Mouse (Mus musculus): ENCODE results near the gene Nop53. TPM values are rescaled to one million over a fixed set of nuclear protein-coding genes. Genes with fewer than 3 reads are reported as not detected.

Nop53 gene
- 139 and 147 TPM in 2 replicates for polyA plus RNA-seq (2015; fragmentation: Nextera tagmentation; extraction: Ambion mirVana)

DNA sequence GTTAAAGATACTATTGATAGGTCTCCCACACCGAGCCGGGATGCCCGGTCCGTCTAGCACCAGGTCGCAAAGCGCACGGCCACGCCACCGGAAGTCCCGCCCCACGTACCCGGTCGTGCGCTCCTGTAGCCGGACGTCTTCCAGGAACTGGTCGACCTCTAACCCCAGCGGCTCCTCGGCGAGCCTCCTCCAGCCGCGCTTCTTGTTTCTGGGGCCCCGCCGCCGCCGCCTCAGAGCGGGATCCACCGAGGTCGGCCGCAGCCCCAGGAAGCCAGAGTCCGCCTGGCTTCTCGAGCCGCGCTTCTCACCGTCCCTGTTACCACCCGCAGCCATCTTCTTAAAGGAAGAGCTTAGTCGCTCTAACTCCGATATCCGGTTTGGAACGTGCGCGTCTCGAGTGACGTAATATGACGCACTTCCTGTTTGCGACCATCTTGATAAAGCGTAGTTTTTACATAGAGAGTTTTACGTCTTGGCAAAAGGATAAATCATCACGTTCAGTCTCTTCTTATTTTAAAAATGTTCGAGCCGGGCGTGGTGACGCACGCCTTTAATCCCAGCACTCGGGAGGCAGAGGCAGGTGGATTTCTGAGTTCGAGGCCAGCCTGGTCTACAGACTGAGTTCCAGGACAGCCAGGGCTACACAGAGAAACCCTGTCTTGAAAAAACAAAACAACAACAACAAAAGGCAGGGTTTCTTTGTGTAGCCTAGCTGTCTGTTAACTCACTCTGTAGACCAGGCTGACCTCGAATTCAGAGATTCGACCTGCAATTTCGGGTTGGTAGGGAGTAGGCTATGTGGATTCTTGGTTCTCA, at the start of gene Nop53:
TSS of gene Nop53 (minus strand) at position 354 of the 816 bp plus-strand sequence.
- TF ChIP-seq CTCF (IDR thresholded peaks at IDR 0.05; ENCODE audit: low read depth) (no peak), EP300 (optimal IDR thresholded peaks at IDR 0.05) (no peak)
- WGBS: 2% methylated on average over 59 of the region's 59 CpGs
- Histone ChIP-seq H3K4me2 (replicated peaks; ENCODE audit: low read depth) (peak within 1 kb of the TSS; percentile 64), H3K27me3 (ENCODE audit: control insufficient read depth, insufficient read depth, low read length) (no peaks in the 10 kb centered on the region), H3K36me3 (ENCODE audit: control insufficient read depth, insufficient read depth, low read length) (peaks cover 19% of the 10 kb centered on the region), H3K4me1 (replicated peaks; ENCODE audit: control insufficient read depth, insufficient read depth) (no peaks in the 10 kb centered on the region), H3K27ac (replicated peaks) (peak within 1 kb of the TSS; percentile 96), H3K9me3 (ENCODE audit: control insufficient read depth, low read length) (no peaks in the 10 kb centered on the region), H3K9ac (ENCODE audit: low read length) (peak within 1 kb of the TSS; percentile 81), H3K4me3 (ENCODE audit: low read depth, low read length) (peak within 1 kb of the TSS; percentile 67)
- peak; percentile 89 for ATAC-seq (ENCODE audit: low FRiP score, low TSS enrichment)
- peak; percentile 91 for DNase-seq (ENCODE audit: low spot score)

DNA sequence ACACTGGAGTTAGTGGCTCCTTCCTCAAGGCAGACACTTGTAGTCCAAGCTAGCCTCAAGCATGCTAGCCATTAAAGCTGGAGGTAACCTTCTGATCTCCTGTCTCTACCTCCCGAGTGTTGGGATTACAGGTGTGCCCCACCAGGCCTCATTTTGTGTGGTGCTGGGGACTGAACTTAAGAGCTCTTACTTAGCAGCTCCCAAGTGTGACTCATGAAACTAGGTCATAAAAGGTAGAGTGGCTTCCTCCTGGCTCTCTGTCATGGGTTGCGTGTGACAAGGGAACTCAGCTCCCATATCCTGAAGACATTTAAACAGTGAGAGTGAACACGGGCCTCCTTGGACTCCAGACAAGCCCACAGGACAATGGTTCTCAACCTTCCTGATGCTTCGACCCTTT, 47.9 kb upstream of the Nop53 start:
- Histone ChIP-seq H3K27ac (replicated peaks) (no peak overlapping the region), H3K36me3 (ENCODE audit: control insufficient read depth, insufficient read depth, low read length) (peaks cover 21% of the 10 kb centered on the region), H3K27me3 (ENCODE audit: control insufficient read depth, insufficient read depth, low read length) (no peaks in the 10 kb centered on the region), H3K4me3 (ENCODE audit: low read depth, low read length) (no peak overlapping the region), H3K9ac (ENCODE audit: low read length) (no peak overlapping the region), H3K9me3 (ENCODE audit: control insufficient read depth, low read length) (no peaks in the 10 kb centered on the region), H3K4me2 (replicated peaks; ENCODE audit: low read depth) (no peak overlapping the region), H3K4me1 (replicated peaks; ENCODE audit: control insufficient read depth, insufficient read depth) (no peaks in the 10 kb centered on the region)
- ATAC-seq (ENCODE audit: low FRiP score, low TSS enrichment): peak; percentile 41
- 89% methylated on average over 4 of the region's 4 CpGs for WGBS
- no peak for DNase-seq (ENCODE audit: low spot score)
- no peak for TF ChIP-seq CTCF (IDR thresholded peaks at IDR 0.05; ENCODE audit: low read depth)
- TF ChIP-seq EP300 (optimal IDR thresholded peaks at IDR 0.05): no peak

DNA sequence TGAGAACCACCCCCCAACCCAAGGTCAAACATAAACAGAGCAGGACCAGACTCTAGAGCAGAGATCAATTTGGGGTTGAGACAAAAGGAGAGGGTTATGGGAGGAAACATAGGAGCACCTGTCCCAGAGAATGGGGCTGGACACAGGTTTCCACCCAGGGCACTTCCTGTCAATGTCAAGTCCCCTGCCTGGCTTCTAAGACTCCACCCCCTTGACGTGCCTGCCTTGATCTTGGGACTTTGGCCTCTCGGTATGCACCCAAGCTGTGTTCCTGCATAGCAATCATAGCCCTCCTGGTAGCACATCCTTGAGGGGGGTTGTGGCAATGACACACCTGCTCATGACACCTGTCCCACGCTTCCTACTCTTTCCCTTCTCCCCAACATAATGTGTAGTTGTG, 47.3 kb upstream of the Nop53 start:
- no peak overlapping the region for H3K4me2 ChIP-seq (replicated peaks; ENCODE audit: low read depth)
- H3K27me3 ChIP-seq (ENCODE audit: control insufficient read depth, insufficient read depth, low read length): no peaks in the 10 kb centered on the region
- H3K36me3 ChIP-seq (ENCODE audit: control insufficient read depth, insufficient read depth, low read length): peaks cover 27% of the 10 kb centered on the region
- TF ChIP-seq CTCF (IDR thresholded peaks at IDR 0.05; ENCODE audit: low read depth) (no peak), EP300 (optimal IDR thresholded peaks at IDR 0.05) (no peak)
- no peak overlapping the region for H3K27ac ChIP-seq (replicated peaks)
- no peak overlapping the region for H3K4me3 ChIP-seq (ENCODE audit: low read depth, low read length)
- DNase-seq (ENCODE audit: low spot score) (peak; percentile 51), ATAC-seq (ENCODE audit: low FRiP score, low TSS enrichment) (peak; percentile 70)
- no peaks in the 10 kb centered on the region for H3K9me3 ChIP-seq (ENCODE audit: control insufficient read depth, low read length)
- H3K4me1 ChIP-seq (replicated peaks; ENCODE audit: control insufficient read depth, insufficient read depth): no peaks in the 10 kb centered on the region
- no peak overlapping the region for H3K9ac ChIP-seq (ENCODE audit: low read length)
- 81% methylated on average over 3 of the region's 3 CpGs for WGBS

DNA sequence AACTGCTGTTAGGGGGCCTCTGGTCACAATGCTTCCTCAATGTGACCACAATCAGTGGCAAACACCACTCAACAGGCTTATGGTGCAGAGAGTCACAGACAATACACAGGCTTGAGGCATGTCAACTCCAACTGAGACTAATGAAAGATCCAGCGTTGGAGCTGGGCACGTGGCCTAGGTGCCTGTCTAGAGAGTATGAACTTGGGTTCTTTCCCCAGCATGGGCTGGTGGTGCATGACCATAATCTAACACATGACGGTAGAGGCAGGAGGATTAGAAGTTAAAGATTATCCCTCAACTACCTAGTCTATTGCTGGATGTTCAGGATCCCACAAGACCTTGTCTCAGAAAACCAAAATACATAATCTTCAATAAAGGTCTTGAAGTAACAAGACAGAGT, 45.9 kb upstream of the Nop53 start:
- ATAC-seq (ENCODE audit: low FRiP score, low TSS enrichment) (no peak), DNase-seq (ENCODE audit: low spot score) (no peak)
- Histone ChIP-seq H3K9me3 (ENCODE audit: control insufficient read depth, low read length) (no peaks in the 10 kb centered on the region), H3K4me1 (replicated peaks; ENCODE audit: control insufficient read depth, insufficient read depth) (no peaks in the 10 kb centered on the region), H3K9ac (ENCODE audit: low read length) (no peak overlapping the region), H3K4me2 (replicated peaks; ENCODE audit: low read depth) (no peak overlapping the region), H3K27me3 (ENCODE audit: control insufficient read depth, insufficient read depth, low read length) (no peaks in the 10 kb centered on the region), H3K4me3 (ENCODE audit: low read depth, low read length) (no peak overlapping the region), H3K36me3 (ENCODE audit: control insufficient read depth, insufficient read depth, low read length) (peaks cover 30% of the 10 kb centered on the region), H3K27ac (replicated peaks) (no peak overlapping the region)
- TF ChIP-seq CTCF (IDR thresholded peaks at IDR 0.05; ENCODE audit: low read depth) (no peak), EP300 (optimal IDR thresholded peaks at IDR 0.05) (no peak)
- 92% methylated on average over 3 of the region's 3 CpGs for WGBS

DNA sequence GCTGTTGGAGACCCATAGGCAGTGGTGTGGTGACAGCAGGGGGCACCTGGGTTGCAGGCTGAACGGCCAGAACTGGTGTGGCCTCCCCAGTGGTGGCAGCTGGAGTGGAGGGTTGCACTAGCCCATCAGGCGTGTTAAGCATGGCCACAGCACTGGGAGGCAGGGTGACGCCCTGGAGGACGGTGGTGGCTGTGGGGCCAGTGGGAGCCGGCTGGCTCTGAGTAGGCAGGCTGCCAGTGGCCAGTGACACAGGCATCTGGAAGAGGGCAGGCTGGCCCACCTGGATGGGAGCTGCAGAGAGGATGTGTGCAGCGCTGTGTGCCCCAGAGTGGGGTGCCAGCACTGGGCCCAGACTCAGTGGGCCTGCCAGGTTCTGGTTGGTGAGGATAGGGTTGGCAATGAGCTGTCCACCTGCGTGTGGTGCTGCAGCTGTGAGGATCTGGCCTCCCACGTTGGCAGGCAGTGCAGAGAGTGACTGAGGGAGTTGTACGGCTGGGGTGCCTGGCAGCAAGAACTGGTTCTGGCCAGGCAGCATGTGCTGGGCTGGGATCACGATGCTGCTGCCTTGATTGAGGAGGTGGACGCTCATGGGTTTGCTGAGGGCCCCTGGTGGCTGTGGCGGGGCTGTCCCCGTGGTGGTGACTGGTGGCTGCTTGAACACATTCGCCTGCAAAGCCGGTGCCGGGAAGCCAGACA, 41.9 kb upstream of the Nop53 start:
- ATAC-seq (ENCODE audit: low FRiP score, low TSS enrichment) (no peak), DNase-seq (ENCODE audit: low spot score) (no peak)
- H3K9me3 ChIP-seq (ENCODE audit: control insufficient read depth, low read length): no peaks in the 10 kb centered on the region

More for the DNA sequence above, 41.9 kb upstream of the Nop53 start:
- Histone ChIP-seq H3K4me2 (replicated peaks; ENCODE audit: low read depth) (no peak overlapping the region), H3K27ac (replicated peaks) (no peak overlapping the region), H3K27me3 (ENCODE audit: control insufficient read depth, insufficient read depth, low read length) (no peaks in the 10 kb centered on the region), H3K4me3 (ENCODE audit: low read depth, low read length) (no peak overlapping the region), H3K4me1 (replicated peaks; ENCODE audit: control insufficient read depth, insufficient read depth) (no peaks in the 10 kb centered on the region), H3K9ac (ENCODE audit: low read length) (no peak overlapping the region), H3K36me3 (ENCODE audit: control insufficient read depth, insufficient read depth, low read length) (peaks cover 19% of the 10 kb centered on the region)
- WGBS: 91% methylated on average over 16 of the region's 16 CpGs
- TF ChIP-seq CTCF (IDR thresholded peaks at IDR 0.05; ENCODE audit: low read depth) (no peak), EP300 (optimal IDR thresholded peaks at IDR 0.05) (no peak)
